Mouse (Mus musculus) neural tube, embryonic 14.5 days (tissue): ENCODE data around the gene Terb2. TPM values are rescaled to one million over a fixed set of nuclear protein-coding genes. Genes with fewer than 3 reads are reported as not detected.

Experiments used
- ATAC-seq: fragments of 200-750 bp; cut with Nextera tagmentation; 2 replicates; pipeline ENCODE4 v1.8.0; 2017; ENCODE audit warnings: low read depth, mild to moderate bottlenecking, moderate TSS enrichment, moderate library complexity
- H3K27ac ChIP-seq: fragments of 300-500 bp; sonication (generic); 2 replicates; pipeline ENCODE4 v1.5.1; 2014; ENCODE audit warnings: low read depth, mild to moderate bottlenecking, control low read depth, low read length, moderate library complexity, mixed read lengths
- H3K27me3 ChIP-seq: fragments of 300-500 bp; sonication (generic); 2 replicates; pipeline ENCODE4 v1.6.1; 2014; ENCODE audit warnings: low read length; ENCODE audit not compliant: control insufficient read depth, insufficient read depth
- H3K36me3 ChIP-seq: fragments of 300-500 bp; sonication (generic); 2 replicates; pipeline ENCODE4 v1.6.1; 2014; ENCODE audit warnings: low read length, mixed read lengths; ENCODE audit not compliant: control insufficient read depth, insufficient read depth
- H3K4me1 ChIP-seq: fragments of 300-500 bp; sonication (generic); 2 replicates; pipeline ENCODE4 v1.6.1; 2014; ENCODE audit warnings: low read length; ENCODE audit not compliant: control insufficient read depth, insufficient read depth
- H3K4me2 ChIP-seq: fragments of 300-500 bp; sonication (generic); 2 replicates; pipeline ENCODE4 v1.6.1; 2014; ENCODE audit warnings: mild to moderate bottlenecking, low read depth, low read length, control low read depth
- H3K4me3 ChIP-seq: fragments of 300-500 bp; sonication (generic); 2 replicates; pipeline ENCODE4 v1.5.1; 2014; ENCODE audit warnings: low read depth, low read length, control low read depth, mixed read lengths
- H3K9ac ChIP-seq: fragments of 300-500 bp; sonication (generic); replicated peaks from 2 replicates; pipeline ENCODE4 v1.6.1; 2014; ENCODE audit warnings: low read depth, mild to moderate bottlenecking, control low read depth, low read length, mixed read lengths
- H3K9me3 ChIP-seq: fragments of 300-500 bp; sonication (generic); 2 replicates; pipeline ENCODE4 v1.6.1; 2016; ENCODE audit warnings: low read length; ENCODE audit not compliant: control insufficient read depth
- WGBS: fragments of 180-500 bp; shearing (Covaris S2); extraction: QIAGEN DNeasy Blood & Tissue Kit; methylation state at CpG from one replicate; pipeline ENCODE4 v1.1.7; 2014; 5-methylcytosine and 5-hydroxymethylcytosine counted together
- polyA plus RNA-seq: library from polyadenylated mRNA; unstranded; fragments of >200 nt; fragmentation: Nextera tagmentation; extraction: Ambion mirVana; gene quantifications from 2 replicates; pipeline ENCODE4 v1.2.1, GENCODE M21; 2014

The Terb2 gene
- not detected in 2 replicates for polyA plus RNA-seq

DNA sequence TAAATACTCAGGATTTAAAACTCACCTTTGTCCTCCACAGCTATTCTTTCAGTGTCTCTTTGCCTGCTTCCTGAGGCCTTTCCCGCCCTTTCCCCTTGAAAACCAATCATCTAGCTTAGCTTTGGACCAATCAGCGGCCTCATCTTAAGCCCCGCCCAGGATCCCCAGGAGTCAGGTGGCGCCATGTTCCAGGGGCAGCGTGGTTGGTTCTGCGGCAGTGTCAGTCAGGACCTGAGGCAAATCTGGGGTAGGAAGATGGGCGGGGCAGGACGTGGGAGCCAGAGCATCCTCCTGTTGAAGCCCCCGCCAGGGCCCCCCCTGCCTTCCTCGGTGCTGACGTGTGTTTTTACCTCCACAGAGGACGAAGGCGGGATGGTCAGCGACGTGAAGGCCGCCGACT, at the start of gene Terb2, which contains the start of gene Patl2:
Terb2 (plus strand) TSS at position 167 of the 400 bp plus-strand sequence.
Patl2 (minus strand) TSS at position 84 of the 400 bp plus-strand sequence.
- H3K4me1 ChIP-seq: no peaks in the 10 kb centered on the region
- H3K4me3 ChIP-seq: no peak within 1 kb of the TSS
- ATAC-seq: no peak
- H3K27ac ChIP-seq: no peak within 1 kb of the TSS
- WGBS: 75% methylated on average over 17 of the region's 17 CpGs
- no peaks in the 10 kb centered on the region for H3K9me3 ChIP-seq
- no peak within 1 kb of the TSS for H3K9ac ChIP-seq
- no peak within 1 kb of the TSS for H3K4me2 ChIP-seq
- no peaks in the 10 kb centered on the region for H3K27me3 ChIP-seq
- no peaks in the 10 kb centered on the region for H3K36me3 ChIP-seq

- no peak overlapping the region for H3K27ac ChIP-seq
- no peaks in the 10 kb centered on the region for H3K4me1 ChIP-seq
- ATAC-seq: no peak
- H3K9me3 ChIP-seq: no peaks in the 10 kb centered on the region
- 71% methylated on average over 5 of the region's 5 CpGs for WGBS
- no peaks in the 10 kb centered on the region for H3K36me3 ChIP-seq
- no peak overlapping the region for H3K9ac ChIP-seq
- no peak overlapping the region for H3K4me2 ChIP-seq
- no peaks in the 10 kb centered on the region for H3K27me3 ChIP-seq
- H3K4me3 ChIP-seq: no peak overlapping the region
Measured at GRCm38 (mm10) chr2:122137839-122138465, 48.1 kb upstream of the Terb2 start.

DNA sequence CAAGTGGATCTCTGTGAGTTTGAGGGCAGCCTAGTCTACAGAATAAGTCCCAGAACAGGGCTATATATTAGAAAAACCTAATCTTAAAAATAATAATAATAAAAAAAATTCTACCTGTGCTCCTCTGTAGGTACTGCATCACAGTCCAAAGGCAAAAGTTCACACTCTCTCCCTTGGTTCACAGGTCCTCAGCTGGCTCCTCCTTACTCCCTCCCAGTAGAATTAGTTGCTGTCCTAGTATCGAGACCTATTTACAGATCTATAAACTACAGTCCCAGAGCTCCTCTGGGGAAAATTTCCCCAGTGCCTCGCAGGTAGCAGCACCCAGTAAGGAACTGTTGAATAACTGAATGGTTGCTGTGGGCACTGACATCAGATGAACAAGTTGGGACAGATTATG, 45.3 kb upstream of the Terb2 start:
- Histone ChIP-seq H3K9ac (no peak overlapping the region), H3K27me3 (no peaks in the 10 kb centered on the region), H3K36me3 (no peaks in the 10 kb centered on the region), H3K4me2 (no peak overlapping the region), H3K9me3 (no peaks in the 10 kb centered on the region), H3K4me1 (no peaks in the 10 kb centered on the region), H3K27ac (no peak overlapping the region), H3K4me3 (no peak overlapping the region)
- no peak for ATAC-seq
- WGBS: 81% methylated on average over 2 of the region's 2 CpGs

DNA sequence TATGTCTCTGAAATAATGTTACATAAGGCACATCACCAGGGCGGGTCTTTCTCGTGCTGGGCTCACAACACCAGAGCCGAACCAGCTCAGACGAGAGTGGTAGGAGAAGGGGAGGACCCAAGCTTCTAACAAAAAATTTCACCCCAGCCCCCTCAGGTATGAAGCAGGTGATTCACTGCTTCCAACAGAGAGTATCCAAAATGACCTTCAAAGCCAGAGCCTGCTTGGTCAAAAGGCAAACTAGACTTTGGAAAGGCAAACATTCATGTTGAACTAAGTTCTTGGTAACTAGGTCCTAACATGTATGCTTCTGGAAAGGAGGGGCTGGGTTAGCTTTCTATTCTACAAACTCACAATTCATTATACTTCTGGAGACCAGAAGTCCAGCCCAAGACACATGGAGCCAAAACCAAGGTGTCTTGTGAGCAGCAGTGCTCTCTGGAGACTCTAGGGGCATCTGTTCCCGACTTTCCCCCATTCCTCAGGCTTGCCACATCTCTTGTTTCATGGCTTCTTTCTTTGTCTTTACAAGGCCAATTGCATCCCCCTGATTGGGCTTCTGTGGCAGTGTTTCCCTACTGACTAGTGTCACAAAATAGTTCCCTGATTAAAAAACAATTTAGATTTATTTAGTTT, 44.6 kb upstream of the Terb2 start:
- 81% methylated on average over 5 of the region's 5 CpGs for WGBS
- Histone ChIP-seq H3K4me2 (no peak overlapping the region), H3K27ac (no peak overlapping the region), H3K4me3 (no peak overlapping the region), H3K9me3 (no peaks in the 10 kb centered on the region), H3K4me1 (no peaks in the 10 kb centered on the region), H3K27me3 (no peaks in the 10 kb centered on the region), H3K9ac (no peak overlapping the region), H3K36me3 (no peaks in the 10 kb centered on the region)
- no peak for ATAC-seq

DNA sequence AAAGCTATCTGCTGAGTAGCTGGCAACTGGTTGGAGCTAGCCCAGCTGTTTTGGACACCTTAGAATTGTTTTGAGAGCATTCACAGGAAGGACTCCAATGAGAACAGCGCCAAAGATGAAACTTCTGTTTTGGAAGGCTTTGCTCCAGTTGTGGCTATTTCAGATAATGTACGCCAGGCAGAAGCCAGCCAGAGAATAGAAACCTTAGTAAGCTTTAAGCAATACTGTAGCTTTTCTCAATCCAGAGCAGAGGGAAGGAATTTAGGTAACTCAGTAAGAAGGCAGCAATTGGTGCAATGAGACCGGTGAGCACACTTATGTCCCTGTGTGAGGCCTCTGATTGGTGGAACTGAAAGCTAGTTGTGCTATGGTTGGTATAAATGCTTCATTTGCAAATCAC, 43.0 kb upstream of the Terb2 start:
- H3K9me3 ChIP-seq: no peaks in the 10 kb centered on the region
- H3K27me3 ChIP-seq: no peaks in the 10 kb centered on the region
- H3K4me1 ChIP-seq: no peaks in the 10 kb centered on the region
- WGBS: 90% methylated on average over 3 of the region's 3 CpGs
- H3K27ac ChIP-seq: no peak overlapping the region
- no peak overlapping the region for H3K9ac ChIP-seq
- no peak overlapping the region for H3K4me2 ChIP-seq
- H3K36me3 ChIP-seq: no peaks in the 10 kb centered on the region
- no peak overlapping the region for H3K4me3 ChIP-seq
- ATAC-seq: no peak

GRCm38 (mm10) chr2:122145756-122146155, 40.3 kb upstream of the Terb2 start:
- Histone ChIP-seq H3K9me3 (no peaks in the 10 kb centered on the region), H3K27me3 (no peaks in the 10 kb centered on the region), H3K4me1 (no peaks in the 10 kb centered on the region), H3K27ac (no peak overlapping the region), H3K9ac (no peak overlapping the region), H3K4me3 (no peak overlapping the region), H3K36me3 (no peaks in the 10 kb centered on the region), H3K4me2 (no peak overlapping the region)
- 70% methylated on average over 4 of the region's 4 CpGs for WGBS
- no peak for ATAC-seq

DNA sequence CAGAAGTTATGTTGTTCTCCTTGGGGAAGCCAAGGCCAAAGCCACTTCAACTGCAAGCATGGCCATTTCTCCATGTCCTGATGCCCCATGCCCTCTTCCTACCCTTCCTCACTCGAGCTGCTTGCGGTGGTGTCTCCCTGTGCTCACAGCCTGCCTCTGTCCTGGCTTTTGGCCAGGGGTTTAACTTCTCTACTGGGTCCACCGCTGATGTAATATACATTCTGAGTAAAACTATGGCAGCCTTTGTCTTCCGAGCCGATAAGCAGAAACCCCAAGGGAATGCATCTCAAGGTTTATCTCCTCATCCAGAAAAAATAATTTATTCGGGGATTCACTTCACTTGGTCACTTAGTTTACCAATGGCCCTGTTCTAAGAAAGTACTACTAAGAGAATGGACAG, 39.4 kb upstream of the Terb2 start:
- no peaks in the 10 kb centered on the region for H3K9me3 ChIP-seq
- ATAC-seq: no peak
- no peaks in the 10 kb centered on the region for H3K27me3 ChIP-seq
- no peak overlapping the region for H3K4me2 ChIP-seq
- H3K4me3 ChIP-seq: no peak overlapping the region
- no peak overlapping the region for H3K9ac ChIP-seq
- 73% methylated on average over 6 of the region's 6 CpGs for WGBS
- H3K36me3 ChIP-seq: no peaks in the 10 kb centered on the region
- no peaks in the 10 kb centered on the region for H3K4me1 ChIP-seq
- no peak overlapping the region for H3K27ac ChIP-seq

DNA sequence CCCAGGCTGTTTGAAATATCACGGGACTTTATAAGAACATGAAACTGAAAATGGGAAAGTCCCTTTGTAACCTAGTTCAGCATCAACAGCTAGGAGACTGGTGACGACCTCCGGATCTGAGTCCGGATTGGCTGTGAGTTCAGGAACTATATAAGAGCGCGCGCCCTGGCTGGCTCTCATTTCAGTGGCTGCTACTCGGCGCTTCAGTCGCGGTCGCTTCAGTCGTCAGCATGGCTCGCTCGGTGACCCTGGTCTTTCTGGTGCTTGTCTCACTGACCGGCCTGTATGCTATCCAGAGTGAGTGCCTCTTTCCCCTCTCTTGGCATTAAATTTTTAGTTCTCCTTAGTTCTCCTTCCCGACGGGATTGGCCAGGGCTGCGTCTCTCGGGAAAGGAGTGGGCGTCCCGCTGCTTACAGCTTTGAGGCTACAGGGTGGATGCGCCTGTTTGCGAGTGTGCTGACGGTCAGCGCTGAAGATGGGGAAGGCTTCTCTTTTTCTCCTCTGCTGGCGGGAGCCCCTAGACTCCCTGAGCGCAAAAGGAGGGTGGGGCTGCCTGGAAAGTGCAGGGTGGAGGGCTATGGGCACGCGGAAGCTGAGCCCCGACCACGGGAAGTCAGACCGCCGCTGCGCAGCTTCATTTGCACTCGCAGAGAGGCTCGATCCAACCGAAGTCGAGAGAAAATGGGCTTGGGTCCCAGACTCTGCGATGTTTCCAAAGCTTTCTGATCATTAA, 38.4 kb upstream of the Terb2 start, which contains the start of gene B2m:
B2m (plus strand) TSS at position 179 of the 734 bp plus-strand sequence.
- ATAC-seq: peak; percentile 99
- 0% methylated on average over 40 of the region's 40 CpGs for WGBS
- H3K4me3 ChIP-seq: peak within 1 kb of the TSS; percentile 55

More for the DNA sequence above, 38.4 kb upstream of the Terb2 start, which contains the start of gene B2m:
- H3K9ac ChIP-seq: peak within 1 kb of the TSS; percentile 60
- no peaks in the 10 kb centered on the region for H3K4me1 ChIP-seq
- H3K9me3 ChIP-seq: no peaks in the 10 kb centered on the region
- no peak within 1 kb of the TSS; the same call in 1 of the 2 replicates for H3K27ac ChIP-seq
- H3K36me3 ChIP-seq: no peaks in the 10 kb centered on the region
- peak within 1 kb of the TSS; percentile 66 for H3K4me2 ChIP-seq
- no peaks in the 10 kb centered on the region for H3K27me3 ChIP-seq
